Mouse (Mus musculus) right cerebral cortex, postnatal 14 days (tissue): ENCODE measurements around the gene Lat2.

ENCODE experiments used
- DNase-seq: peaks from one replicate; pipeline ENCODE4 v3.0.0; 2022

Gene Lat2

GRCm38 (mm10) chr5:134611810-134612521, 2.9 kb downstream of the Lat2 start:
- DNase-seq: no peak

GRCm38 (mm10) chr5:134609916-134610643, 4.7 kb downstream of the Lat2 start:
- DNase-seq: no peak

GRCm38 (mm10) chr5:134607121-134607520, 7.7 kb downstream of the Lat2 start:
- no peak for DNase-seq

GRCm38 (mm10) chr5:134606314-134606713, 8.5 kb downstream of the Lat2 start:
- no peak for DNase-seq

- DNase-seq: no peak
Observed at GRCm38 (mm10) chr5:134604376-134604775, 10.4 kb downstream of the Lat2 start.

GRCm38 (mm10) chr5:134597711-134598110, 17.1 kb downstream of the Lat2 start:
- no peak for DNase-seq

- DNase-seq: no peak
Observed at GRCm38 (mm10) chr5:134593093-134593492, 21.7 kb downstream of the Lat2 start.

- DNase-seq: no peak
Observed at GRCm38 (mm10) chr5:134592026-134592581, 22.7 kb downstream of the Lat2 start.

GRCm38 (mm10) chr5:134589900-134590299, 24.9 kb downstream of the Lat2 start:
- no peak for DNase-seq

GRCm38 (mm10) chr5:134584798-134585197, 30.0 kb downstream of the Lat2 start:
- DNase-seq: no peak

GRCm38 (mm10) chr5:134583884-134584213, 31.0 kb downstream of the Lat2 start:
- DNase-seq: no peak

- no peak for DNase-seq
Observed at GRCm38 (mm10) chr5:134583006-134583883, 31.6 kb downstream of the Lat2 start.

GRCm38 (mm10) chr5:134582221-134582907, 32.5 kb downstream of the Lat2 start:
- peak; percentile 97 for DNase-seq

- no peak for DNase-seq
Observed at GRCm38 (mm10) chr5:134581146-134581545, 33.7 kb downstream of the Lat2 start, which contains the start of gene Rfc2. Rfc2 (plus strand) TSS chr5:134581366.

- DNase-seq: no peak
Observed at GRCm38 (mm10) chr5:134579135-134579534, 35.7 kb downstream of the Lat2 start.

GRCm38 (mm10) chr5:134577534-134577933, 37.3 kb downstream of the Lat2 start:
- no peak for DNase-seq

GRCm38 (mm10) chr5:134576517-134577220, 38.2 kb downstream of the Lat2 start:
- no peak for DNase-seq

- DNase-seq: no peak
Observed at GRCm38 (mm10) chr5:134575833-134576232, 39.0 kb downstream of the Lat2 start.

GRCm38 (mm10) chr5:134572508-134573214, 42.2 kb downstream of the Lat2 start:
- DNase-seq: no peak

GRCm38 (mm10) chr5:134571730-134572507, 42.9 kb downstream of the Lat2 start:
- DNase-seq: no peak
